Mouse (Mus musculus): ENCODE measurements around the gene Rbp3.

GRCm38 (mm10) chr14:33946125-33946524 is 7.7 kb upstream of the Rbp3 start:
- no peak for TF ChIP-seq BHLHE40 (IDR thresholded peaks at IDR 0.05; ENCODE audit: low read depth, low read length)
- TF ChIP-seq JUN (IDR thresholded peaks at IDR 0.05; ENCODE audit: insufficient read depth, low read depth, low read length), result no peak
- no peak for TF ChIP-seq MEF2A (IDR thresholded peaks at IDR 0.05; ENCODE audit: borderline replicate concordance, low read depth, low read length)
- TF ChIP-seq CTCF (conservative IDR thresholded peaks at IDR 0.05 in 1 of 2, IDR thresholded peaks at IDR 0.05 in 1 of 2; ENCODE audit: low read depth in 2 of 2, low read length in 2 of 2), result no peak
- TF ChIP-seq EP300 (IDR thresholded peaks at IDR 0.05; ENCODE audit: low read length), result no peak
- no peak for TF ChIP-seq RAD21 (IDR thresholded peaks at IDR 0.05; ENCODE audit: low read depth, low read length)
- TF ChIP-seq GABPA (IDR thresholded peaks at IDR 0.05; ENCODE audit: insufficient replicate concordance, low read depth, low read length), result no peak
- TF ChIP-seq POLR2A (IDR thresholded peaks at IDR 0.05; ENCODE audit: low read depth, low read length), result no peak
- TF ChIP-seq MXI1 (IDR thresholded peaks at IDR 0.05; ENCODE audit: low read depth, low read length), result no peak
- no peak for TF ChIP-seq ZNF384 (IDR thresholded peaks at IDR 0.05; ENCODE audit: low read depth, low read length)
- TF ChIP-seq USF1 (IDR thresholded peaks at IDR 0.05; ENCODE audit: low read depth, low read length), result no peak

Measured in CH12.LX (cell line).